Mouse (Mus musculus) thymus, postnatal 14 days (tissue): ENCODE results near the gene Hlf.

Experiments
- DNase-seq: peaks from one replicate; pipeline ENCODE4 v3.0.0; 2021

The Hlf gene

DNA sequence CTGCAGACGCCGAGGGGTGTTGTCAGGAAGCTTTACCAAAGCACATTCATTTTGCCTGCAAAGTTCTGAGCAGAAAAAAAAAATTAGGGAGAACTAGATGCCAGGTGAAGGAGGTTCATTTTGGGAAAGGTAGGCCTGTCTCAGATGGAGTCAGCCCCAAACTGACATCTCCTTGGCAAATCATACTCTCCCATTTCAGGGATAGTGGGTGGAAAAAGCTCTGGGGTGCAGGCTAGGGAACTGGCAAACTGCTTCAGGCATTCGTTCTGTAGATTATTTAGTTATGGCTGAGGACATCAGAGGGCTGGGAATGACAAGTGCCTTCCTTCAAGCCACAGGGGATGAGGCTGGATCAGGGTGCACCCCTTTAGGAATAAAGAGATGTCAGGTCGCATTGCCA is 58.0 kb downstream of the Hlf start:
- DNase-seq: no peak

DNA sequence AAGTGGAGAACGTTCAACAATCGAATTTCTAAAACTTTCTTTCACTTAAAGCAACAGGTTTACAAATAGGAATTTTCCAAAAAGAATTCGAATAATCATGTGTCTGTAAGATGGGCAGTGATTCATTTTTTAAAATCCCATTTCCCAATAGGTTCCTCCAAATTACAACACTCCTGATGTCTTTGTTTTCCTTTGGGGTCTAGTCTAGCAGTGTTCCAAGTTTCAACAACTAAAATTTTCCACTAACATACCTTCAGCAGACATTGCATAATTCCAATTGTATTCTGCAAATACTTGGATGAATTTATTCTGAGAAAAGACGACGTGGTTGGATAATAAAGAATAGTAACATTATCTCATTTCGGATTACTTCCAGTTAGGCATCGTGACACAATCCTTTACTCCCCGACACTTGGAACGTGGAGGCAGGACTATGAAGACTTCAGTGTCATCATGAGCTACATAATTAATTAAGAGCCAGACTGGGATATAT is 60.4 kb downstream of the Hlf start:
- DNase-seq: no peak

DNA sequence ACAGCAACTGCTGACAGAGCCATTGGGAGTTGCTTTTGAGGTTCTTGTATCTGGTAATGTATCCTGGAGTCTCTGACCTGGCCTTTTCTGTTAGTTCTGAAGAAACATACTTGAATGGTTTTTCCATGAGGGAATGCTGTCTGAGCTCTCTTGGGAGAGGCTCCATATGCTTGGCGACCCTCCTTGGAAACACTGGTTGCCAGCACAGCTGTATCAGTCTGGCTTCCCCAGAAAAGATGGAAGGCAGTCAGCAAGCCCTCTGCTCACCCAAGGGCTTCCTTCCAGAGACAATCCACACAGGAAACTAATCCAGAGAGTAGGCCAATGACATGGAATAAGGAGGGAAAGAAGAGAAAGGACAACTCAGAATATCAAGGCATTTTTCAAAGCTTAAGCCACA is 63.9 kb downstream of the Hlf start:
- no peak for DNase-seq

DNA sequence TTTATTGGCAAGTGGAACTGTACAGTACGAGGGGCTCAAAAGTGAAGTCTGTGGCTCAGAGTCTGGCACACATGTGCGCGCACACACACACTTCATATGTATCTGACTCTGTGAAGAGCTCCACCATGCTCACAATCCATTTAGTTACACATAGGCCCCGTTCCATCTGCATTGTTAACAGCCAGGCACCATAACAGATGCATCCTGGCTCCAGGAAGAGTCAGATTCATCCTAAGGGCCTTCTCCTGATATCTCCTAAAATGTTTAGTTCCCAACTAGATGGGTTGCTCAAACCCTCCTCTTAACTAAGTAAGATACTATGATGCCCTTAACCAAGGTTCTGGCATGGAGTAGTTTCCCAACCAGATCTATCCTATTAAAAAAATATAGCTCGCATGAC is 64.5 kb downstream of the Hlf start:
- DNase-seq: no peak

DNA sequence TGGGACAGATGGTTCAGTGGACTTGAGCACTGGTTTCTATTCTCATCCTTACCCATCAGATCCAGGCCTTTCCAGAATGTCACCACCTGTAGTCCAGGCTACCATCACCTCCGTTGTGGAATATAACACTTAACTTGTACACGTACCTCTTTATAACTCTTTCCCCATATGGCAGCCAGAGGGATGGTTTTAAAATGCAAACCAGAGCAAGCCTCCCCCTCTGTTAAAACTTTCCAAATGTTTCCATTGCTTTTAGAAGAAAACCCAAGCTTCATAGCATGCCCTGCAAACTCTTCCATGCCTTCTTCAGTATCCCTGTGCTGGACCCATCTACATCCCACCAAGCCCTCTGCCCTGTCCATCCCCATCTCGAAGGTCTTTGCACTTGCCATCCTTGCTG is 66.1 kb downstream of the Hlf start:
- DNase-seq: no peak

DNA sequence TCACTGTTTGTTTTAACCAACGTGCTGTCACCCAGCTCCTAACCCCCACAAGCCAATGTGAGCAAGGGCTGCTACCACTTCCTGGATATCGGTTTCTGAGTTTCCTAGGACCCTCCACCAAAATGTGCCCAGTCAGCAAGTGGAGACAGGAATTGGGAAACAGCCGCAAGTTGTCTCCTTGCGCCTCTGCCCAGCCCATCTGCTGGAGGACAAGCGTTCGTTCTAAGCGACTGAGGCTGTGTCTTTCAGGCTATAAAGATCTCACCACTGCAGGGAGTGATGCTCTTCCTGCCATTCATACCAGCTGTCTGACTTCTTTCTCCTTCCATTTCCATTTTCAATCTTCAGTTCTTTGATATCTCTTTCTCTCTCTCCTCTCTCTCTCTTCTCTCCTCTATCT is 69.8 kb downstream of the Hlf start:
- DNase-seq: no peak

DNA sequence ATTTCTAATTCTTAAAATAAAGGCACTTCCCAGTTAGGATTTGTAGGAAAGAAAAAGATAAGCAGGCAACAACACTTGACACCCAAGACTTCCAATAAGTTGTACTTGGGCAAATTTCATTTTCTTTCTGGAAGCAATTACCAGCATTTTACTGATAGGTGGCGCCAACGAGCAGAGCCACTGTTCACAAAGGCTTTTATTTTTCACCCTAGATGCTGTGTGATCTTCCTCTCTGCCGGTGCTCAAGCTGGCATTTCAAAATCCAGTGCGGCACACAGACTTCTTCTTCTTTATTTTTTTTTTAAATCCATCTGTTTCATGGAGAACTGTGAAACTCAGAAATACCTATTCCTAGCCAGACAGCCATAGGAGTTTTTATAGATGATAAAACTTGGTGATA is 73.2 kb downstream of the Hlf start:
- DNase-seq: peak; percentile 50

DNA sequence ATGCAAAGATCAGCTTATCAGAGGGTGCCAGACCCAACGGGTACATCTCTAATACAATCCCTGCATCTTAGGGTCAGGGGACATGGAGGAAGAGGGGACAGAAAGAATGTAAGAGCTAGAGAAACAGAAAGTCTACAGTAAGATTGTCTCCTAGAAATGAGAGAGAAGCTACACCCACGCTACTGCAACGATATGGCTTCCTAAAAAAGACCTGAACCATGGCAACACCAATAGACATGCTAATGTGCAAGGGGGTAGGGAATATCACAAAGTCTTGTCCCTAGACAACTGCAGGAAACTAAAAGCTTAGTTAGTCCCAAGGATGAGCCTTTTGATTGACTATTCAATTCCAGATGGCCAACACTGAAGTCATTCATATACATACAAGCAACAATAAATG is 76.1 kb downstream of the Hlf start:
- DNase-seq: no peak

DNA sequence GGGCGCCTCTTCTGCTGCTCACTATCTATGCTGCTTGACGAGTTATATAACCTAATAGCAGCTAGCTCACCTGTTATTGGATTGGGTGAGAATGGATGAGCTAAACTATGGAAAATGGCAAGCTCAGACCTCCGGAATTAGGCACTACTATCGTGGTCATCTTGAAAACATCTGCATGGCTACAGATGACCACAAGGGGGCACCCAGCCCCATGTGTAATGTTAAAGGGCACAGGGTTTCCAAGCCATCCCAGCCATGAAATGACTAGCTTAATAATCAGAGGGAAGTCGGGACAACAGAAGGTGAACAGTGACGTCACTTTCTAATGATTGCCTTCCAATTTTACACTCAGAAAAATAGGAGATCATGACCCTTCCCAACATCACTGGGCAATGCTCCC is 83.7 kb downstream of the Hlf start:
- peak; percentile 41 for DNase-seq

DNA sequence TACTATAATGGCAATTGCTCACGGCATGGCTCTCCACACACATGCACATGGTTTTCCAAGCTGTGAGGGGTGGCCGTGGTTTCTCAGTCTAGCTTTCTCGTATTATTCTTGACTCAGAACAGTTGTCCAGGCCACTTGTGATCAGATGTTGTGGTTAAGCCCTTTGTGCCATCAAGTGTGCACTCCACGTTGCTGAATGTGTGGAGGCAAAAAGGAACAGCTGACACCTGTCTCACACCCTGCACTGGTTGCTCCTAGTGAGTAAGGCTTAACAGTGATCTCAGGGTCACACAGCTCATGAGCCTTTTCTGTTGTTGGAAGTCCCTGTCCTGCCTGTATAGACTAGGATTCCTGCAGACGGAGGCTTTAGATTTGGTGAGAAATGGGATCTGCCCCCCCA is 84.6 kb downstream of the Hlf start:
- no peak for DNase-seq

DNA sequence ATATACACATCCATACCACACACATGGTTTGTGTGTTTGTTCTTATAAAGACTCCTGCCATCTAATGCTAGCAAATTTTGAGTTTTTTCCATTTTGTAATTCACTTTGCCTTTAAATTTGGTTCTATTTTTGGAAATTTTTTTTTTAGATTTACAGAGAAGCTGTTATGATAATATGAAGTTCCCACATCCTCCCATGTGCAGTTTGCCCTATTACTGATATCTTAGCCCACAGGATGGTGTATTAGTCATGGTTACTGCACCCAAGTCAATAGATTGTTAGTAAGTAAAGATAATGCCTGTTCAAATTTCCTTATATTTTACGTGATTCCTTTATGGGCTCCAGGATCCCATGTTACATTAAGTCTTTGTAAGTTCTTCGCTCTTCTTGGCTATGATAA is 96.1 kb downstream of the Hlf start:
- no peak for DNase-seq

DNA sequence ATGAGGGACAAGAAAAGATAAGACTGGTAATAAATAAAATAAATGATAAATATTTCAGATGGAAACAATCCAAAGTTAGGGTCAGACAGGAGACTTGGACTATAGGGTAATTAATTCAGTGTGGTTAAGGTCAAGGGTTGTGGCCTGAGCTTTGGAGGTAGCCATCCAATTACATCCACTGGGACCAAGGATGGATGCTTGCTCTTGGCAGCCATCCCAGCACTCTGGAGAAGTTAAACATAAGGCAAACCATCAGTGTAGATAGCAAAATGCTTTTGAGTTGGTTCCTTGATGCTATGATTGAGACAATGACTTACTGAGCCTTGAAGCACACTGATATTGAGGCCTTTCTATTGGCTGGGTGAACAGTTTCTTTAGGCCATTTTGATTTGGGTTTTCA is 97.9 kb downstream of the Hlf start:
- no peak for DNase-seq

DNA sequence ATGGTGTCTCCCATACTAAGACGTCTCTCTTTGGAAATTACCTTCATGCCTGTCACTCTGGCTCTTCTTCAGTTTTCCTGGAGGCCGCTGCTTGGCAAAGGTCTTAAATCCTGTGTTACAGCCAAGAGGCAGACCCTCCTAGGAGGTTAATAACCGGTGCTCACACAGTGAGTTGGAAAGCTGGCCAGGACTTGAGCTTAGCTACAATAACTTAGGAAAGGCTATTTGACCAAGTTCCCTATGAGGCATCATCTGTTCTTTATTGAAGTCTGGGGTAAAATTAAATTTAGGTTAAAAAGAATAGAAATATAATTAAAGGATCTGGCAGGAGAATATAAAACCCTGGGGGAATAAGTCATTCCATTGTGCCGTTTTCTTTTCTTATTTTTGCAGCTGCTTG is 99.5 kb downstream of the Hlf start:
- DNase-seq: no peak

DNA sequence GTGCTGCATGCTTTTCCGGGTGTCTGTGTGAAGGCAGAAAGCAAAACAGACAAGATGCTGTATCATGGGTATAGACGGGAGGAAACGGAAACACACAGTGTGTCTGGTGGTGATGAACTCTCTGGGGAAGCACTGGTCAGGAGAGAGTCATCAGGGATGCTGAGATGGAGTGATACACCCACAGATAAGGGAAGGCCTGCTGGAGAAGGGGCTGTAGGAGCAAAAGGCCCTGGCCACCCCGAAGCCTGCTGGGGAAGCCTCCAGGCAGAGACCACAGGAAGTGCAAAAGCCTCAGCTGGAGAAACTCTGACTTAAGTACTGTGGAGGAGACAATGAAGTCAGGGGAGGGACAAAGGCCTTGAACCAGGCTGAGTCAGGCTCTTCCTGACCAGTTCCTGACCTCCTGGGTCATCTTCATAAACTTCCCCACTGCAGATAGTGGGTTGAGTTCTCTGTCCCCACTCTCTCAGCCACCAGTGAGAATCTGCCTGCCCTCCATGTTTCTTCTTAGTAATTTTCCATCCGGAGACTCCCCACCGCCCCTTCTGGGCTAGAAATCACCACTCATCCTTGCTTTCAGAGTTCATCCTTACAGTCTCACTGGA is 104.0 kb downstream of the Hlf start:
- no peak for DNase-seq
